Mouse (Mus musculus) kidney, adult 2 months (tissue): ENCODE measurements at regions not wholly inside any gene's neighbourhood (a gene's known extent, or its start where the extent isn't known, plus 50 kb on each side); places are given as distances from the start of the nearest gene placed in this dataset.

Experiments
- CTCF ChIP-seq: fragments of 200-500 bp; conservative IDR thresholded peaks from 2 replicates; pipeline ENCODE4 v1.5.1; 2011; ENCODE audit warnings: low read depth, mild to moderate bottlenecking, control low read depth, low read length, moderate library complexity, mixed read lengths; ENCODE audit not compliant: insufficient read depth, insufficient read length
- POLR2A ChIP-seq: fragments of 200-500 bp; IDR thresholded peaks from one replicate; pipeline ENCODE4 v1.6.1; 2011; ENCODE audit warnings: low read depth, low read length, control low read depth

DNA sequence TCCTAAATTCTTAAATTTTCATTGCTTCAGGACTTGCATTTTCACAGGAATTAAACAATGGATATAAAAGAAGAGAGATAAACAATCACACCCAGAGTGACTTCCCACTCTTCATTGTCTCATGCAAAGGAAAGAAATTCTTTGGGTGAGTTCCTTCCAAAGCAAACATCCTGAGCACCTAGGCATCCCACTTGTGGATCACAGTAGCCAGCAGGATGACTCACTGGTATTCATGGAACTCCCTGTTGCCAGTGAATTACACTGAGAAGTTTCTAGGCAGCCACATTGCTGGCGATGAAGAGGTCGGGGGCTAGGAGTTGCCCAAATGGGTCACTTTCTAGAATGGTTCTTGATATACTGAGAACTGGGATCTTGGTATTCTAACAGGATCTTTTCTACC is 609.2 kb upstream of the A1bg start:
- no peak for TF ChIP-seq POLR2A
- TF ChIP-seq CTCF = no peak
